Mouse (Mus musculus): ENCODE results near the gene Kdelc2. TPM values are rescaled to one million over a fixed set of nuclear protein-coding genes. Genes with fewer than 3 reads are reported as not detected.

Gene Kdelc2
- total RNA-seq (2021), result 1 to 10 TPM; 8.1 to 9.3 TPM

GRCm38 (mm10) chr9:53383951-53384866 is at the start of gene Kdelc2:
Gene Kdelc2 (plus strand): TSS chr9:53384025.
- intact Hi-C loops (cut with DNase I), result no loop called here
- peak; percentile 71 to 84 for DNase-seq

GRCm38 (mm10) chr9:53335131-53335530 is 48.7 kb upstream of the Kdelc2 start:
- DNase-seq, result no peak
- intact Hi-C loops (cut with DNase I), result no loop called here

GRCm38 (mm10) chr9:53339603-53340002 is 44.2 kb upstream of the Kdelc2 start:
- DNase-seq, result no peak
- intact Hi-C loops (cut with DNase I), result no loop called here

GRCm38 (mm10) chr9:53340328-53340916 is 43.4 kb upstream of the Kdelc2 start:
- DNase-seq, result no peak
- intact Hi-C loops (cut with DNase I), result no loop called here

- intact Hi-C loops (cut with DNase I), result no loop called here
- DNase-seq, result peak in 1 of 2 experiments; percentile 15
Measured at GRCm38 (mm10) chr9:53340969-53341368, 42.9 kb upstream of the Kdelc2 start.

GRCm38 (mm10) chr9:53341981-53342380 is 41.8 kb upstream of the Kdelc2 start:
- intact Hi-C loops (cut with DNase I), result no loop called here
- DNase-seq, result no peak

- intact Hi-C loops (cut with DNase I), result no loop called here
- DNase-seq, result no peak
Measured at GRCm38 (mm10) chr9:53344646-53345432, 39.0 kb upstream of the Kdelc2 start.

- DNase-seq, result no peak
- intact Hi-C loops (cut with DNase I), result no loop called here
Measured at GRCm38 (mm10) chr9:53345728-53346127, 38.1 kb upstream of the Kdelc2 start.

- intact Hi-C loops (cut with DNase I), result no loop called here
- no peak for DNase-seq
Measured at GRCm38 (mm10) chr9:53346402-53346801, 37.4 kb upstream of the Kdelc2 start.

GRCm38 (mm10) chr9:53349211-53349610 is 34.6 kb upstream of the Kdelc2 start:
- intact Hi-C loops (cut with DNase I), result no loop called here
- DNase-seq, result no peak

GRCm38 (mm10) chr9:53350331-53350730 is 33.5 kb upstream of the Kdelc2 start:
- DNase-seq, result no peak
- intact Hi-C loops (cut with DNase I), result no loop called here

GRCm38 (mm10) chr9:53351899-53352298 is 31.9 kb upstream of the Kdelc2 start:
- no peak for DNase-seq
- intact Hi-C loops (cut with DNase I), result no loop called here

GRCm38 (mm10) chr9:53353161-53353560 is 30.7 kb upstream of the Kdelc2 start:
- intact Hi-C loops (cut with DNase I), result no loop called here
- no peak for DNase-seq

GRCm38 (mm10) chr9:53356219-53357155 is 27.3 kb upstream of the Kdelc2 start:
- no peak for DNase-seq
- intact Hi-C loops (cut with DNase I), result no loop called here

- no peak for DNase-seq
- intact Hi-C loops (cut with DNase I), result no loop called here
Measured at GRCm38 (mm10) chr9:53371339-53371738, 12.5 kb upstream of the Kdelc2 start.

- intact Hi-C loops (cut with DNase I), result no loop called here
- DNase-seq, result peak in 1 of 2 experiments; percentile 28
Measured at GRCm38 (mm10) chr9:53375907-53376306, 7.9 kb upstream of the Kdelc2 start.

- intact Hi-C loops (cut with DNase I), result no loop called here
- peak in 1 of 2 experiments; percentile 16 for DNase-seq
Measured at GRCm38 (mm10) chr9:53376820-53377219, 7.0 kb upstream of the Kdelc2 start.

- no peak for DNase-seq
- intact Hi-C loops (cut with DNase I), result no loop called here
Measured at GRCm38 (mm10) chr9:53377597-53377996, 6.2 kb upstream of the Kdelc2 start.

GRCm38 (mm10) chr9:53378171-53378570 is 5.7 kb upstream of the Kdelc2 start:
- DNase-seq, result no peak
- intact Hi-C loops (cut with DNase I), result no loop called here

GRCm38 (mm10) chr9:53380595-53380994 is 3.2 kb upstream of the Kdelc2 start:
- intact Hi-C loops (cut with DNase I), result no loop called here
- DNase-seq, result no peak
